Mouse (Mus musculus): Measurements from ENCODE around the gene A630095E13Rik.
"Not testable (repeated sequence)": the region's sequence is repeated elsewhere in the genome, so short reads cannot be mapped to it uniquely, and the experiment has no call there.

Gene A630095E13Rik

GRCm38 (mm10) chr9:36643276-36643675 is at the start of gene A630095E13Rik:
TSS of gene A630095E13Rik (minus strand) at chr9:36643376.
- not testable (repeated sequence) for DNase-seq

- DNase-seq, result no peak
Observed at GRCm38 (mm10) chr9:36692920-36693319, 49.7 kb upstream of the A630095E13Rik start, which contains the start of gene Acrv1. TSS of gene Acrv1 (plus strand) at chr9:36693220.

GRCm38 (mm10) chr9:36687329-36687728 is 44.2 kb upstream of the A630095E13Rik start:
- no peak for DNase-seq

GRCm38 (mm10) chr9:36681424-36681823 is 38.2 kb upstream of the A630095E13Rik start:
- DNase-seq, result no peak

All from lung, postnatal 4 days (tissue).